Mouse (Mus musculus) intestine, postnatal 0 days (tissue): ENCODE data around the gene Ube3a. TPM values are rescaled to one million over a fixed set of nuclear protein-coding genes. Genes with fewer than 3 reads are reported as not detected.
A peak's percentile ranks its signal among the peaks of the same experiment; 100 is the strongest.

Experiments used
- ATAC-seq: fragments of 200-750 bp; cut with Nextera tagmentation; 2 replicates; pipeline ENCODE4 v1.8.0; 2017; ENCODE audit warnings: mild to moderate bottlenecking, moderate TSS enrichment, moderate library complexity
- H3K27ac ChIP-seq: fragments of 300-500 bp; sonication (generic); 2 replicates; pipeline ENCODE4 v1.5.1; 2014; ENCODE audit warnings: mild to moderate bottlenecking, low read depth, low read length, moderate library complexity
- H3K27me3 ChIP-seq: fragments of 300-500 bp; sonication (generic); replicated peaks from 2 replicates; pipeline ENCODE4 v1.6.1; 2014; ENCODE audit warnings: low read length, mixed read lengths; ENCODE audit not compliant: control insufficient read depth, insufficient read depth
- H3K36me3 ChIP-seq: fragments of 300-500 bp; sonication (generic); 2 replicates; pipeline ENCODE4 v1.6.1; 2014; ENCODE audit warnings: mild to moderate bottlenecking, moderate library complexity; ENCODE audit not compliant: control insufficient read depth, insufficient read depth
- H3K4me1 ChIP-seq: fragments of 300-500 bp; sonication (generic); replicated peaks from 2 replicates; pipeline ENCODE4 v1.6.1; 2014; ENCODE audit warnings: antibody characterized with exemption, low read length, mixed read lengths; ENCODE audit not compliant: control insufficient read depth, insufficient read depth
- H3K4me2 ChIP-seq: fragments of 300-500 bp; sonication (generic); replicated peaks from 2 replicates; pipeline ENCODE4 v1.6.1; 2014; ENCODE audit warnings: low read depth, mild to moderate bottlenecking, moderate library complexity
- H3K4me3 ChIP-seq: fragments of 300-500 bp; sonication (generic); 2 replicates; pipeline ENCODE4 v1.5.1; 2014; ENCODE audit warnings: low read depth, low read length
- H3K9ac ChIP-seq: fragments of 300-500 bp; sonication (generic); 2 replicates; pipeline ENCODE4 v1.6.1; 2014; ENCODE audit warnings: mild to moderate bottlenecking, low read depth, low read length
- H3K9me3 ChIP-seq: fragments of 300-500 bp; sonication (generic); 2 replicates; pipeline ENCODE4 v1.6.1; 2016; ENCODE audit warnings: mixed run types; ENCODE audit not compliant: control insufficient read depth
- CTCF ChIP-seq: sonication (generic); IDR thresholded peaks from 2 replicates; pipeline ENCODE4 v1.5.1; 2016; ENCODE audit warnings: low read depth, mild to moderate bottlenecking, control low read depth, antibody characterized with exemption, moderate library complexity
- WGBS: fragments of 180-500 bp; shearing (Covaris S2); extraction: QIAGEN DNeasy Blood & Tissue Kit; methylation state at CpG from one replicate; pipeline ENCODE4 v1.1.7; 2014; 5-methylcytosine and 5-hydroxymethylcytosine counted together
- polyA plus RNA-seq: library from polyadenylated mRNA; unstranded; fragments of >200 nt; fragmentation: Nextera tagmentation; extraction: Ambion mirVana; gene quantifications from 2 replicates; pipeline ENCODE4 v1.2.1, GENCODE M21; 2015

Ube3a gene
- polyA plus RNA-seq, 1 experiment from 2014 or later: 86.7 TPM

DNA sequence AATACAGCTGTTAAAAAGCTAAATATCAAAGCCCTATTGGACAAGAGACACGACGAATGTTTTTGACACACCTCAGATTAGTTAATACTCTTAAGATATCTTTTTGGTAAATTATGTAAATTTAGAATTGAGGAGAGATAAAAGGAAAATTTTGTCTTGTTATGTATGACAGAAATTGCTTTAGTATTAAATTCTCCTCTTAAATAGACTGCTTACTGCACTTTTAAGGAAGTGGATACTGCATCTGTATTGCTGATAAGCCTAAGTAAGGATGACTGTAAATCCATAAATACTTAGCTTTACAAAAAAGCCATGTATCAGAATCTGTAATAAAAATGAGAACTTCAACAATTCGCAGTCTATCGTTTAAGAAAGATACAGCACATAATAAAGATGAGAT is 1.8 kb downstream of the Ube3a start:
- peak overlapping the region; percentile 68 for H3K4me2 ChIP-seq
- 20% methylated on average over 4 of the region's 4 CpGs for WGBS
- H3K27me3 ChIP-seq: no peaks in the 10 kb centered on the region
- 0 out of 2 replicates have a peak, but pooled peaks cover 4% of the 10 kb centered on the region for H3K4me1 ChIP-seq
- no peak overlapping the region for H3K9ac ChIP-seq
- H3K9me3 ChIP-seq: no peaks in the 10 kb centered on the region
- ATAC-seq: no peak
- peak overlapping the region; percentile 92 for H3K4me3 ChIP-seq
- H3K27ac ChIP-seq: no peak overlapping the region
- H3K36me3 ChIP-seq: no peaks in the 10 kb centered on the region
- TF ChIP-seq CTCF: no peak

DNA sequence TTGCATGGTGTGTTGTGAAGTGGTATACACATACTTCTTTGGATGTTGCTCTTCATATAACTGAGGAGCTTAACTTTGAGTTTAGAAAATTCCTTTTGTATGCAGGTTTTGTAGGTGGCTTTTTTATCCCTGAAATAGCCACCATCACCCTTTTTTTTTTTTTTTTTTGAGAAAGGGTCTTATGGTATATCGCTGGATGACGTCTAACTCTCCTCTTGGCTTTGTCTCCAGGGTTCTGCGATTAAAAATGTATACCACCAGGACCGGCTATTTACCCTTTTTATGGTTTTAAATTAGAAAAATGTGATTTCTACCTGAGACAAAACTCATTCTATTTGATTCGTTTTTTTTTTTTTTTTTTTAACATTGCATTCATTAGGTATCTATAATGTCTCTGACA is 2.2 kb downstream of the Ube3a start:
- Histone ChIP-seq H3K4me3 (no peak overlapping the region), H3K4me2 (peak overlapping the region; percentile 68; the same call in 1 of the 2 replicates), H3K36me3 (no peaks in the 10 kb centered on the region), H3K27me3 (no peaks in the 10 kb centered on the region), H3K4me1 (0 out of 2 replicates have a peak, but pooled peaks cover 4% of the 10 kb centered on the region), H3K9me3 (no peaks in the 10 kb centered on the region), H3K9ac (no peak overlapping the region), H3K27ac (no peak overlapping the region)
- WGBS: 54% methylated on average over 5 of the region's 5 CpGs
- ATAC-seq: no peak
- no peak for TF ChIP-seq CTCF

DNA sequence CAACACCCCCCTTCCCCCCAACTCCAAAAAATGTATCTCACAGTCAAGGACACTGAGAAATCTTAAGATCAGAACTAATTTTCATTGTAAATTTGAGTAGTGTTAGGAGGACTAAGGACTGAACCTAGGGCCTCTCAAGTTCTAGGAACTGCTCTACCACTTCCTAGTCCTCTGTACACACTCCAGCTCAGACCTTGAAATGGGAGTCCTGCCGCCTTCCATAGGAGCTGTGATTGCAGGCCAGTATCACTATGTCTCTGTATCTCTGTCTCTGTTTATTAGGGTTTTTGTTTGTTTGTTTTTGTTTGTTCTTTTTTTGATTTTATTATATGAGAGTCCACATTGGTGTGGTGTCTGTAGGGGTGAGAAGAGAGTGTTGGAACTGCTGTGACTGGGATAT is 3.4 kb downstream of the Ube3a start:
- Histone ChIP-seq H3K27me3 (no peaks in the 10 kb centered on the region), H3K36me3 (no peaks in the 10 kb centered on the region), H3K4me3 (no peak overlapping the region), H3K9ac (no peak overlapping the region), H3K9me3 (no peaks in the 10 kb centered on the region), H3K4me2 (0 out of 2 replicates have a peak overlapping the region, but pooled peaks have one; percentile 9), H3K27ac (peak overlapping the region; percentile 28; the same call in 1 of the 2 replicates), H3K4me1 (0 out of 2 replicates have a peak, but pooled peaks cover 4% of the 10 kb centered on the region)
- no peak for TF ChIP-seq CTCF
- 29% methylated on average over 1 of the region's 1 CpGs for WGBS
- no peak for ATAC-seq

DNA sequence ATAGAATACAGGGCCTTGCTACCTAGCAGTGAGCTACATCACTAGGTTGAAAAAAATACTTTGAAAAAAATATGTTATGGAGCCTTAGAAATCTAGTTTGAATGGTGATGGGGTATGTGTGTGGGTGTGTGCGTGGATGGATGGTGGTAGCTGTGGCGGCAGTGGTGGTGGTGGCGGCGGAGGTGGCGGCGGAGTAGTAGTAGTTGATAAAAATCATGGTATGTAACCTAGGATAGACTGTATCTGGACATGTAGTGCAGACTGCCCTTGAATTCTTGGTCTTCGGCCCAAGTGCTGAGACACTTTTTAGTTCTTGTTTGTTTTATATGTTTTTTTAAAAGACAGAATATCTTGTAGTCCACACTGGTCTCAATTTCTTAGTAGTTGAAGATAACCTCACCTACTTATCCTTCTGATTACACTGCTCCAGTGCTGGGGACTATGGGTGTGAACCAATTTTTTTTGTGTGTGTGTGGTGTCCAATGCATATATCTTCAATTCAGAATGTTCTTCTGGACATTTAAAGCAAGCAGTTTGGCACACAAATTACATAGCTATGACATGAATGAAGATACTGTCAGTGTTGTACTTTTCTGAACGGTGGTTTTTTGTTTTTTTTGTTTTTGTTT is 6.3 kb downstream of the Ube3a start:
- H3K4me3 ChIP-seq: no peak overlapping the region
- H3K4me1 ChIP-seq: 0 out of 2 replicates have a peak, but pooled peaks cover 4% of the 10 kb centered on the region
- no peaks in the 10 kb centered on the region for H3K9me3 ChIP-seq
- no peak for ATAC-seq
- no peak overlapping the region for H3K27ac ChIP-seq
- no peaks in the 10 kb centered on the region for H3K27me3 ChIP-seq
- TF ChIP-seq CTCF: no peak
- H3K4me2 ChIP-seq: no peak overlapping the region
- H3K9ac ChIP-seq: no peak overlapping the region
- no peaks in the 10 kb centered on the region for H3K36me3 ChIP-seq
- WGBS: 92% methylated on average over 8 of the region's 8 CpGs

DNA sequence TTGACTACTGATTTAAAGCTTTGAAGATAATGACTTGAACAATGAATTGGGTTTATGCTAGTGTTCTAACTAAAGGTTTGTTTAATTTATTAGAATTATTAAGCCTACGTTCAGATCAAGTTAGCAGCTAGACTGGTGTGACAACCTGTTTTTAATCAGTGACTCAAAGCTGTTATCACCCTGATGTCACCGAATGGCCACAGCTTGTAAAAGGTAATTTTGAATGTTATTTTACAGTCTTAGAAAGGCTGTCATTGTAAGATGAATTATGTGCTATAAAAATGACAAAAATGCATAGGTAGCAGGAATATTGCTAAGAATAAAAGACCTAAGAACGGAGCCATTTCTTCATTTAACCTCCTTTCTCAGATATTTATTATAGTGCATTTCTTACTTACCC is 14.7 kb downstream of the Ube3a start:
- 40% methylated on average over 3 of the region's 3 CpGs for WGBS
- Histone ChIP-seq H3K9ac (no peak overlapping the region), H3K9me3 (no peaks in the 10 kb centered on the region), H3K4me2 (no peak overlapping the region), H3K36me3 (no peaks in the 10 kb centered on the region; the same call in 1 of the 2 replicates), H3K27ac (no peak overlapping the region), H3K27me3 (no peaks in the 10 kb centered on the region), H3K4me1 (0 out of 2 replicates have a peak, but pooled peaks cover 2% of the 10 kb centered on the region), H3K4me3 (no peak overlapping the region)
- TF ChIP-seq CTCF: no peak
- ATAC-seq: no peak

DNA sequence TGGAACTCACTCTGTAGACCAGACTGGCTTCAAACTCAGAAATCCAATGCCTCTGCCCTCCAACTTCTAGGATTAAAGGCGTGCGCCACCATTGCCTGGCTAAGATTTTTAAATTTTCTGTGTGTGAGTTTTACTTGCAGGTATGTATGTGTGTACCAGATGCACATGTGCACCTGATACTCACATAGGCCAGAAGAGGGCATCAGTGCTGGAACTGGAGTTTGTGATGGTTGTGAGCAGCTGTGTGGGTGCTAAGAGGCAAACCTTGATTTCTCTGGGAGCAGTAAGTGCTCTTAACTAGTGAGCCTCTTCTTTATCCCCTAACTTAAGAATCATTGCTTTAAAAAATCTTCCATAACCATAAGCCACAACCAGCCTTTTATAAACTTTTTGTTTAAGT is 17.0 kb downstream of the Ube3a start:
- no peak for ATAC-seq
- no peak overlapping the region for H3K9ac ChIP-seq
- no peak overlapping the region for H3K27ac ChIP-seq
- TF ChIP-seq CTCF: peak; percentile 56
- H3K27me3 ChIP-seq: no peaks in the 10 kb centered on the region
- no peak overlapping the region for H3K4me3 ChIP-seq
- H3K9me3 ChIP-seq: no peaks in the 10 kb centered on the region
- H3K36me3 ChIP-seq: no peaks in the 10 kb centered on the region; the same call in 1 of the 2 replicates
- 99% methylated on average over 2 of the region's 2 CpGs for WGBS
- 0 out of 2 replicates have a peak, but pooled peaks cover 2% of the 10 kb centered on the region for H3K4me1 ChIP-seq
- H3K4me2 ChIP-seq: no peak overlapping the region
